Mouse (Mus musculus): Measurements from ENCODE around the gene Miox. TPM values are rescaled to one million over a fixed set of nuclear protein-coding genes. Genes with fewer than 3 reads are reported as not detected.

Miox gene
- polyA plus RNA-seq, 1 experiment = not detected

GRCm38 (mm10) chr15:89295580-89296165 is 38.5 kb upstream of the Miox start:
- TF ChIP-seq POLR2A (IDR thresholded peaks at IDR 0.05; ENCODE audit: low read depth, low read length) = no peak
- no peak for TF ChIP-seq CTCF (IDR thresholded peaks at IDR 0.05; ENCODE audit: borderline replicate concordance, insufficient read depth, low read length)
- no peak overlapping the region for H3K27ac ChIP-seq (ENCODE audit: insufficient read depth, low read length)
- no peaks in the 10 kb centered on the region for H3K4me1 ChIP-seq (ENCODE audit: control insufficient read depth, insufficient read depth, low read length)
- no peak overlapping the region for H3K4me3 ChIP-seq (ENCODE audit: insufficient read depth, low read length)

DNA sequence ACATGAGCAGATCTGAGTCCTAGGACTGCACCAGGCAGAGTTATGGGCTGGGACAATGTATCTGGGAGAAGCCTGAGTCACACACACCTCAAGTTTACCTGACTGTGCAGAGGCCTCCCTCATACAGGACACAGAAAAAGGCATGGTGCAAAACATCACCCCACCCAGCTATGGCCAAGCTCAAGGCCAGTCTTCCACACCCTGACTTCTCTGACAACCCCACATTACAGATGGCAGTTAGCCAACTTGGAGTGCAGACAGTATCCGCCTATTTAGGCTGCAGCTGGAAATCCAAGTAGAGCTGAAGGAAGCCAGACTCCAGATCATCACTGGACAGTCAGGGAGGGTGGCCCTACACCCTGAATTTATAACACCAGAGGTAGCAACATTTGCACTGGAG is 37.7 kb upstream of the Miox start:
- TF ChIP-seq POLR2A (IDR thresholded peaks at IDR 0.05; ENCODE audit: low read depth, low read length) (no peak), CTCF (IDR thresholded peaks at IDR 0.05; ENCODE audit: borderline replicate concordance, insufficient read depth, low read length) (no peak)
- H3K4me3 ChIP-seq (ENCODE audit: insufficient read depth, low read length) = no peak overlapping the region
- H3K27ac ChIP-seq (ENCODE audit: insufficient read depth, low read length) = no peak overlapping the region
- no peaks in the 10 kb centered on the region for H3K4me1 ChIP-seq (ENCODE audit: control insufficient read depth, insufficient read depth, low read length)

DNA sequence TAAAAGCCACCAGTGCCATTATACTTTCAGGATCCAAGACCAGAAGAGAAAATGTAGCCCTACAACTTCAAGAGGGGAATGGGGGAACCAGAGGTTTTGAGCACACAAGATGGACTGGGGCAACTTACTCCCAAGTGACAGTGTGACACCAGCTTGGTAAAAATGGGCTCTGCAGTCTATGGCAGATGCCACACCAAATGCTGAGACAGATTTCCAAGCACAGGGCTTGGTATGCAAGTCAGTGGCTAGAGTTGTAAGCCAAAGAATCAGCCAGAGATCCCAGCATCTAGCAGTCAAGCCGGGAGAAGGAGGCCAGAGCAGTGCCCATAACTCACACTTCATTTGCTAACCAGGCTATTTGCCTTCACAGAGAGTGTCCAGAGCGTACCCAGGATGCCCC is 36.5 kb upstream of the Miox start:
- no peak overlapping the region for H3K4me3 ChIP-seq (ENCODE audit: insufficient read depth, low read length)

DNA sequence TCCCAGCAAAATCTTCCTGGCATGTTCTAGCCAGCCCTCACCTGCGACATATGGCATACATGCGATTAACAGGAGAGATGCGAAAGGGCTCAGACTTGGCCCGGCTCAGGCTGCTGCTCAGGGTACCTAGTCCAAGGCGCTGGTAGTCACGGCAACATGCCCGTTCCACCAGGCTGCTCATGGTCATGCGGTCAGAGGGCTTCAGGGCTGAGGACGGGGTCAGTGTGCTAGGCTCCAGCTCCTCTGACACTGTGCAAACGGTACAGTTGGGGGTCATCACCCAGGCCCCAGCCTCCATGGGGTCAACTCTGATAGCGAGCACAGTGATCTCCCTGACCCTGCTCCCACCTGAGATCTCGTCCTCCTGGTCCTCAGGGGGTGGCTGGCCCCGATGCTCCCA is 34.0 kb upstream of the Miox start:
- no peak overlapping the region for H3K27ac ChIP-seq (ENCODE audit: insufficient read depth, low read length)

More for the DNA sequence above, 36.5 kb upstream of the Miox start:
- H3K4me1 ChIP-seq (ENCODE audit: control insufficient read depth, insufficient read depth, low read length) = no peaks in the 10 kb centered on the region
- no peak overlapping the region for H3K27ac ChIP-seq (ENCODE audit: insufficient read depth, low read length)
- TF ChIP-seq POLR2A (IDR thresholded peaks at IDR 0.05; ENCODE audit: low read depth, low read length) (no peak), CTCF (IDR thresholded peaks at IDR 0.05; ENCODE audit: borderline replicate concordance, insufficient read depth, low read length) (no peak)

GRCm38 (mm10) chr15:89300600-89300999 is 33.6 kb upstream of the Miox start:
- no peak overlapping the region for H3K4me3 ChIP-seq (ENCODE audit: insufficient read depth, low read length)
- no peak overlapping the region for H3K27ac ChIP-seq (ENCODE audit: insufficient read depth, low read length)
- H3K4me1 ChIP-seq (ENCODE audit: control insufficient read depth, insufficient read depth, low read length) = no peaks in the 10 kb centered on the region
- TF ChIP-seq CTCF (IDR thresholded peaks at IDR 0.05; ENCODE audit: borderline replicate concordance, insufficient read depth, low read length) (no peak), POLR2A (IDR thresholded peaks at IDR 0.05; ENCODE audit: low read depth, low read length) (no peak)

More for the DNA sequence above, 34.0 kb upstream of the Miox start:
- no peaks in the 10 kb centered on the region for H3K4me1 ChIP-seq (ENCODE audit: control insufficient read depth, insufficient read depth, low read length)
- no peak overlapping the region for H3K4me3 ChIP-seq (ENCODE audit: insufficient read depth, low read length)
- no peak for TF ChIP-seq POLR2A (IDR thresholded peaks at IDR 0.05; ENCODE audit: low read depth, low read length)
- no peak for TF ChIP-seq CTCF (IDR thresholded peaks at IDR 0.05; ENCODE audit: borderline replicate concordance, insufficient read depth, low read length)

DNA sequence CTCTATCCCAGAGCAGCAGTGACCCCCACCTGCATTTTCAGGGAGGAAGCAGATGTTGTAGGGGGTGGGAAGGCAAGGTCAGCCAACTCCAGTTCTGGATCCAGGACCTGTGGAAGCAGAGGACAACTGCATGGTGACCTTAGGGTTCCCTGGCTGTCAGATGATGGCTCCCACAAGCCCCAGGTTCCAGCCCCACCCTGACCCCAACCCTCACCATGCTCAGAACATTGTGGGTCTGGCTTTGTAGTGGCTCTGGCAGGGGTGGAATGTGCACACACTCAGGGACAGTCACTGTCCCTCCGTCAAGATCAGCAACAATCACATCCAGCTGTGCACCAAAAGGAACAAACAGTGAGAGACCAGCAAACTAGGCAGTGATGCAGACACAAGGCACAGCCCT is 28.2 kb upstream of the Miox start:
- peaks cover 4% of the 10 kb centered on the region for H3K4me1 ChIP-seq (ENCODE audit: control insufficient read depth, insufficient read depth, low read length)

DNA sequence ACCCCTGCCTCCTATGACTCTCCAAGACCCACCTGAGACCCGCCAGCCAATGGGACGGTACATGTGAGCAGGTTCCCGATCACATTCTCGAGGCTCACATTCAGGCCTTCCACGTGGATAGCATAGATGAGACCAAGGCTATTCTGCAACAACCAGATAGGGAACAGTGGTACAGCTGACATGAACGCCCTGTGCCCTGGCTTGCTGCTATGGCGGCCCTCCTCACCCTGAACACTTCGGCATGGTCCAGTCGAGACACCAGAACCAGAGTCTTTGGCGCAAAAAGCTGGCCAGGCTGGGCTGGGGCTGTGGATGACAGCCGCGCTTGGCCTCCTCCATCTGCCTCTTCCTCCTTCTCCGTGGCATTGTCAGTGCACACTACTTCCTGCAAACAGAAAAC is 26.7 kb upstream of the Miox start:
- Histone ChIP-seq H3K4me1 (ENCODE audit: control insufficient read depth, insufficient read depth, low read length) (peaks cover 4% of the 10 kb centered on the region), H3K4me3 (ENCODE audit: insufficient read depth, low read length) (no peak overlapping the region), H3K27ac (ENCODE audit: insufficient read depth, low read length) (no peak overlapping the region)
- TF ChIP-seq POLR2A (IDR thresholded peaks at IDR 0.05; ENCODE audit: low read depth, low read length) (no peak), CTCF (IDR thresholded peaks at IDR 0.05; ENCODE audit: borderline replicate concordance, insufficient read depth, low read length) (no peak)

More for the DNA sequence above, 28.2 kb upstream of the Miox start:
- Histone ChIP-seq H3K4me3 (ENCODE audit: insufficient read depth, low read length) (no peak overlapping the region), H3K27ac (ENCODE audit: insufficient read depth, low read length) (no peak overlapping the region)
- TF ChIP-seq POLR2A (IDR thresholded peaks at IDR 0.05; ENCODE audit: low read depth, low read length) = no peak
- TF ChIP-seq CTCF (IDR thresholded peaks at IDR 0.05; ENCODE audit: borderline replicate concordance, insufficient read depth, low read length) = no peak

- Histone ChIP-seq H3K27ac (ENCODE audit: insufficient read depth, low read length) (no peak overlapping the region), H3K4me3 (ENCODE audit: insufficient read depth, low read length) (no peak overlapping the region), H3K4me1 (ENCODE audit: control insufficient read depth, insufficient read depth, low read length) (peaks cover 10% of the 10 kb centered on the region)
- TF ChIP-seq CTCF (IDR thresholded peaks at IDR 0.05; ENCODE audit: borderline replicate concordance, insufficient read depth, low read length) (no peak), POLR2A (IDR thresholded peaks at IDR 0.05; ENCODE audit: low read depth, low read length) (no peak)
Observed at GRCm38 (mm10) chr15:89308406-89309139, 25.6 kb upstream of the Miox start.

- H3K27ac ChIP-seq (ENCODE audit: insufficient read depth, low read length) = no peak overlapping the region
- peaks cover 10% of the 10 kb centered on the region for H3K4me1 ChIP-seq (ENCODE audit: control insufficient read depth, insufficient read depth, low read length)
- H3K4me3 ChIP-seq (ENCODE audit: insufficient read depth, low read length) = no peak overlapping the region
- TF ChIP-seq POLR2A (IDR thresholded peaks at IDR 0.05; ENCODE audit: low read depth, low read length) = no peak
- TF ChIP-seq CTCF (IDR thresholded peaks at IDR 0.05; ENCODE audit: borderline replicate concordance, insufficient read depth, low read length) = no peak
Observed at GRCm38 (mm10) chr15:89309962-89310498, 24.2 kb upstream of the Miox start.

DNA sequence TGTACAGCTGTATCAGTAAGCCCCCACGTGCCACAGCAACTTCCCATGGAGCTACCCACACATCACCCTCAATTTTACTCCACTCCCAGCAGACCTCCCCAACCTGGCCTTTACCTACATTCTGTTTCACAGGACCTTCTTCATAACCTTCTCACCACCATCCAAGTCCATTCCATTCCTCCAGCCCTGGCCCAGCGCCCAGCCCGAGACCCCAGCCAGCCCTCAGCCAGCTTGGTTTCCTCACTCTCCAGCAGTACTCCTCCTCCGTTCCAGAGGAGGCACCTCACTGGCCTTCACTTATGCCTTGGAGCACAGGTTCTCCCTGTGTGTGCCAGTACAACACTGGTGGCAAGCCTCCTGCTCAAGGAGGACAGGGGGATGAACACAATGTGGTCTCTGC is 20.8 kb upstream of the Miox start:
- no peak overlapping the region for H3K4me3 ChIP-seq (ENCODE audit: insufficient read depth, low read length)
- H3K27ac ChIP-seq (ENCODE audit: insufficient read depth, low read length) = no peak overlapping the region
- TF ChIP-seq CTCF (IDR thresholded peaks at IDR 0.05; ENCODE audit: borderline replicate concordance, insufficient read depth, low read length) (no peak), POLR2A (IDR thresholded peaks at IDR 0.05; ENCODE audit: low read depth, low read length) (no peak)

More for the DNA sequence above, 20.8 kb upstream of the Miox start:
- peaks cover 10% of the 10 kb centered on the region for H3K4me1 ChIP-seq (ENCODE audit: control insufficient read depth, insufficient read depth, low read length)
